Mouse (Mus musculus) kidney, adult 2 months (tissue): ENCODE results near the gene Nfkb2. TPM values are rescaled to one million over a fixed set of nuclear protein-coding genes. Genes with fewer than 3 reads are reported as not detected.

Source experiments
- DNase-seq: peaks from one replicate; pipeline ENCODE4 v3.0.0; 2021
- H3K27ac ChIP-seq: fragments of 200-500 bp; 2 replicates; pipeline ENCODE4 v1.5.1; 2012; ENCODE audit warnings: low read depth, low read length, control low read depth, inconsistent platforms; ENCODE audit not compliant: insufficient read depth
- H3K27me3 ChIP-seq: fragments of 200-500 bp; replicated peaks from 2 replicates; pipeline ENCODE4 v1.6.1; 2012; ENCODE audit warnings: mild to moderate bottlenecking, moderate library complexity, low read length, inconsistent platforms; ENCODE audit not compliant: control insufficient read depth, insufficient read depth
- H3K36me3 ChIP-seq: fragments of 200-500 bp; 2 replicates; pipeline ENCODE4 v1.6.1; 2012; ENCODE audit warnings: mild to moderate bottlenecking, moderate library complexity, low read length, inconsistent platforms; ENCODE audit not compliant: control insufficient read depth, insufficient read depth
- H3K4me1 ChIP-seq: fragments of 200-500 bp; 2 replicates; pipeline ENCODE4 v1.6.1; 2011; ENCODE audit warnings: low read length; ENCODE audit not compliant: control insufficient read depth, insufficient read depth
- H3K4me3 ChIP-seq: fragments of 200-500 bp; 2 replicates; pipeline ENCODE4 v1.5.1; 2011; ENCODE audit warnings: mild to moderate bottlenecking, low read depth, low read length, control low read depth; ENCODE audit not compliant: insufficient read depth
- CTCF ChIP-seq: fragments of 200-500 bp; conservative IDR thresholded peaks from 2 replicates; pipeline ENCODE4 v1.5.1; 2011; ENCODE audit warnings: low read depth, mild to moderate bottlenecking, control low read depth, low read length, moderate library complexity, mixed read lengths; ENCODE audit not compliant: insufficient read depth, insufficient read length
- POLR2A ChIP-seq: fragments of 200-500 bp; IDR thresholded peaks from one replicate; pipeline ENCODE4 v1.6.1; 2011; ENCODE audit warnings: low read depth, low read length, control low read depth
- WGBS: fragments of 180-500 bp; shearing (Covaris S2); methylation state at CpG from one replicate; pipeline ENCODE4 v1.1.7; 2018; 5-methylcytosine and 5-hydroxymethylcytosine counted together
- polyA plus RNA-seq: library from polyadenylated mRNA; depleted of rRNA; stranded (reverse); fragments of >200 nt; gene quantifications from 2 replicates; pipeline ENCODE4 v1.2.3, GENCODE M21; 2012

The Nfkb2 gene
- polyA plus RNA-seq, 1 experiment, result 25.4 TPM

DNA sequence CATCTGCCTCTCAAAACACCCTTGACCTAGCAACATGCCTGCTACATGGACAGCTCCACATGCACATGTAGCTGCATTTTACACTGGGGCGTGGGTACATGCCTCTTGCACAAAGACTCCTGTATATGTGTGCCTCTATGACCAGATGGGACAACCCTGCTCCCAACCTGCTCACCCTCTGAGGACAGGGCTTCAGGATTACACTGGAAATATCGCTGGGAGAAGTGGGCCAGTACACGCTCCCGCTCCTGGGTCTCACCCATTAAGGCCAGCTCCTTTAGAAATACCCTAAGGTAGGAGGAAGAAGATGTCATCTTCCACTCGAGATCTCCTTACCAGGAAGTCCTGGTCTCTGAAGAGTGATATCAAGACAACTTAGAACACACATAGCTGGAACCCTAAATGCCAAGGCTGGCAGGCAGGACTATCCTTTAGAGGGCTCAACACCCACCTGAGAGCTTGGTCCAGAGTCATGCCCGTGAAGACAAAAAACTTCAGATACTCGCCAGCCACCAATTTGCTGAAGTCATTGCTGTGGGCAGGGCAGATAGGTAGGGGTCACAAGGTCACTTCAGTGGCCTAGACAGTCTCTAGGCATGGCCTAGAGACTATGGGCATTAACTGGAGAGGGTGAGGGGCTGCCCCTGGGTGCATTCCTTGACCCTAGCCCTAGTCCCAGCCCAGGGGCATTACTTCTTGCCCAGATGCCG lies 16.1 kb downstream of the Nfkb2 start:
- TF ChIP-seq CTCF, result no peak
- no peak for TF ChIP-seq POLR2A
- H3K4me1 ChIP-seq, result no peaks in the 10 kb centered on the region
- H3K36me3 ChIP-seq, result no peaks in the 10 kb centered on the region
- 79% methylated on average over 8 of the region's 8 CpGs for WGBS
- DNase-seq, result no peak
- H3K27me3 ChIP-seq, result no peaks in the 10 kb centered on the region
- H3K4me3 ChIP-seq, result no peak overlapping the region
- H3K27ac ChIP-seq, result no peak overlapping the region

DNA sequence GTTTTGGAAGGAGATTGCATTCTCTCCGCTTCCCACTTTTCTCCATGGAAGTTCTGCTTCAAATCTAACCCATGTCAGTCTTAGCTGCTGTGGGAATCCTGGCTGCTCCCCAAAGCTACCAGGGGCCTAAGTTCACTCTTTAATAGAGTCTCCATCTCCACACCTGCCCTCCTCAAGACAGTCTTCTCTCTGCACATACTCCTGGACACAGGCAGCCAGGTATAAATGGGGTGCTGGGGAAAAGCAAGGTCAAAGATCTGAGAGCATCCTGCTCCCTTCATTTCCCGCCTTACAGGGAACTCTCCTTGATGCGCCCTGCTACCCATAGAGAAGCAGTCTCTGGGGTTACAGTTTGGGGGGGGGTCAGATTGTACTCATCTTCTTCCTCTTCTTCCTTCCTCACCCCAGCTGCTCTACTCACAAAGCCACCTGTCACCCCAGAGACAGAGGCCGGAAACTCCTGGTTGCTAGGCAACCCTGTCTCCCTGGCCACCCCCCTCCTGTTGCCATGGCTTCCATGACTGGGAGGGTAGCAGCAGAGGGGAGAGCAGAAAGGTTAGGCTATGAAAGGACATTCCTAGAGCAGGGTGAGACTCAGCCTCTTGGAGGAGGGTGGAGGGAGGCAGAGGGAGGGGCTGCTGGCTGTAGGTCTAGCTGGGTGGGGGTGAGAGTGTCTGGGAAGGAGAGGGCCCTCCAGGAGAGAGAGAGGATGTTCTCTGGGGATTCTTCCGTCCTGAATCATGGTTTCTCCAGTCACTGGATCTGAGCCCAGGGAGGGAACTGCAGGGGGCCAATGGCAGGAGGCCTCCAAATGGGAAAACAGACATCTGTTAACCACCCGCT lies 17.2 kb downstream of the Nfkb2 start:
- no peak for DNase-seq
- H3K27ac ChIP-seq, result no peak overlapping the region
- TF ChIP-seq POLR2A (no peak), CTCF (no peak)
- H3K4me3 ChIP-seq, result no peak overlapping the region
- H3K27me3 ChIP-seq, result no peaks in the 10 kb centered on the region
- WGBS, result 41% methylated on average over 6 of the region's 6 CpGs
- H3K4me1 ChIP-seq, result no peaks in the 10 kb centered on the region
- H3K36me3 ChIP-seq, result no peaks in the 10 kb centered on the region

DNA sequence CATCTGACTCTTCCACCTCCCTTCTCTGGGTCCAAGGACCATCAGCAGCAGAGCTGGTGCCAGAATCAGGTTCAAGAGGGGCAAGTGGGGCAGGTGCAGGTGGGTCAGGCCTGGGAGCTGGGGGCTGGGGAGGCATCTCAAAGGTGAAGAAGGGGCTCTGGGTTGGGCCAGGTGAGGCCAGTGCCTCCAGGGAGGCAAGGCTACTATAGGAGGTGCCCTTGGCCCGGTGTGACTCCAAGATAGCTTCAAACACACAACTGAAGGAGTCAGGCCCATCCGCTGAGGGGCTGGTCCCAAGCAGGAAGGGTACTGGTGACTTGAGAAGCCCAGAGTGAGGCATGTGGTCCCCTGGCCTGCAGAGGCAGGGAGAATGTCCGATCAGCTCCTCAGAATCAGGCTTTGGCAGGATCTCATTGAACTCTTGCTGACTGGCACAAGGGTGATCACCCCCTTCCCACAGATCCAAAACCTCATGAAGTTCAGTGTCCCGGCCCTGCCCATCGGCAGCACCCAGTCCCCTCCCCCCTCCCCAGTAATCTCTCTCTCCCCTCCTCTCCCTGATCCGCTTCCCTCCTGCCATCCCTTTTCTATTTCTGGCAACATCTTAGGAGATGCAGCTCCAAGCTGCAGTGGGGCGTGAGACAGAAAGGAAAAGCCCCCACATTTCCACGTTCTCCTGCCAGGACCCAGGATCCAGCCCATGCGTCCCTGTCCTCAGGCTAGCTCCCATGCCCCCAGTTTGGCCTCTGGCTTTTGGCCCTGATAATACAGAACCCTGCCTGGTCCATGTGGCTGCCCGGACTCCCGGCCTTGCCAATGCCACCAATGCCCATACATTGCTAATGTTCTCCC lies 18.2 kb downstream of the Nfkb2 start:
- 63% methylated on average over 11 of the region's 11 CpGs for WGBS
- no peaks in the 10 kb centered on the region for H3K27me3 ChIP-seq
- H3K4me1 ChIP-seq, result peaks cover 4% of the 10 kb centered on the region; the same call in 1 of the 2 replicates

DNA sequence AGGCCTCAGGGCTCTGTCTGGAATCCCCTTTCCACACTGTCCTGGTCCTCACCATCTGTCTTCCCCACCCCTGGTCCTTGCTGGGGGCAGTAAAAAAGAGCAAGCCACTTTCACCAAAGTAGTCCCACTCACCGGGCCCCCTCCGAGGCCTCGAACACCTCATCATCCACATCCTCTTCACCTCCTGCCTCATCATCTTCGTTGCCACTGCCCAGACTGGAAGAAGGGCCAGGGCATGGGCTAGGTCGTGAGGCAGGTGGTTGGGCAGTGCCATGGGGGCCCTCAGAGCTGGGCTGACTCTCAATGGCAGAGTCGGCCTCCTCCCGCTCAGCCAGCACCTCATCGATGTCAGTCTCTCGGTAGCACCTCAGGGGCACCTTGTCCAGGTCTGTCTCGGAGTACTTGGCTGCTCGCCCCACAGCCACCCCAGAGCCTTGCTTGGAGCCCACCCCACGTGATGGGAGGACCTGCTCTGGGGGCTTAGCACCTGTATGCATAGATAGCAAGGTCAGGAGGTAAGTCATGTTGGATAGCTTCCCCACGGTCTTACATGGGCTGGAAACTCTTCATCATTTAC lies 19.0 kb downstream of the Nfkb2 start:
- no peaks in the 10 kb centered on the region for H3K27me3 ChIP-seq
- no peak overlapping the region for H3K4me3 ChIP-seq
- DNase-seq, result no peak
- WGBS, result 72% methylated on average over 13 of the region's 13 CpGs
- no peak for TF ChIP-seq POLR2A
- no peaks in the 10 kb centered on the region for H3K36me3 ChIP-seq
- peaks cover 6% of the 10 kb centered on the region; the same call in 1 of the 2 replicates for H3K4me1 ChIP-seq
- no peak overlapping the region for H3K27ac ChIP-seq

More for the DNA sequence above, 18.2 kb downstream of the Nfkb2 start:
- Histone ChIP-seq H3K4me3 (no peak overlapping the region), H3K36me3 (no peaks in the 10 kb centered on the region), H3K27ac (no peak overlapping the region)
- no peak for TF ChIP-seq CTCF
- no peak for TF ChIP-seq POLR2A
- DNase-seq, result no peak

DNA sequence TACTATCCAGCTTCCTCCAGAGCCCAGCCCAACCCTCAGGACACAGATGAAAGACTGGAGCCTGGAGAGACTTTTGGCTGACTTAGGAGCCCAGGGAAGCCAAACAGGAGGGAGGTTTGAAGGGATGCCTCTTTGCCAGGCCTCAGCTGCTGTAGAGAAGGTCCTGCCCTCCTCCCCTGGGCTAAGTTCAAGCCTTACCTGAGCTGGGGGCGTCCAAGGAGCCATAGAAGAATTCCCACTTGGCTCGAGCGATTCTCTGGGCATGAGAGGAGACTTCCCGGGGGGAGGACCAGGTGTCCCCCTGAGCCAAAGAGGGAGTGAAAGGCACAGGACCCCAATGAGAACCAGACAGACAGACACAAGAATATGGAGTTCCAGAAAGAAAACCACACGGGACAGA lies 19.6 kb downstream of the Nfkb2 start:
- Histone ChIP-seq H3K4me1 (peaks cover 6% of the 10 kb centered on the region; the same call in 1 of the 2 replicates), H3K27me3 (no peaks in the 10 kb centered on the region), H3K27ac (no peak overlapping the region), H3K4me3 (no peak overlapping the region), H3K36me3 (no peaks in the 10 kb centered on the region)
- WGBS, result 64% methylated on average over 5 of the region's 5 CpGs
- no peak for DNase-seq
- no peak for TF ChIP-seq CTCF
- no peak for TF ChIP-seq POLR2A

DNA sequence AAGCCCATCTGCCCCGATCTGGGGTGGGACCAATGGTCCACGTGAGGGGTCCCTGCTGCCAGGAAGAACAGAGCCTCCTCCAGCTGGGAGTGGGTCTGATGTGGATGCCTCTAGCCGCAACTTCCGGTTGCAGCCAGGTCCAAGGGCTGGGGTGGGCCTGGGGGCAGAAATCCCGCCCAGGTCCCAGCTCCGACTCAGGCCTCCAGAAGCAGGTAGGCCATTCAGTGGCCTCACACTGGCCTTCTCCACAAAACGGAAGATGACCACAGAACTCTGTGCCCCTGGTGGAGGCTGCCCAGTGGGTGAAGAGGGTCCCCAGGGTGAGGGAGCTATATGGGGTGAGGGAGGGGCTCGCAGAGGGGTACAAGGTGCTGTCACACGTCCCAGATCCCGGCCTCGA lies 20.2 kb downstream of the Nfkb2 start:
- Histone ChIP-seq H3K36me3 (no peaks in the 10 kb centered on the region), H3K27ac (no peak overlapping the region), H3K27me3 (no peaks in the 10 kb centered on the region), H3K4me1 (peaks cover 6% of the 10 kb centered on the region; the same call in 1 of the 2 replicates), H3K4me3 (no peak overlapping the region)
- DNase-seq, result no peak
- 69% methylated on average over 11 of the region's 11 CpGs for WGBS
- TF ChIP-seq POLR2A (no peak), CTCF (no peak)

DNA sequence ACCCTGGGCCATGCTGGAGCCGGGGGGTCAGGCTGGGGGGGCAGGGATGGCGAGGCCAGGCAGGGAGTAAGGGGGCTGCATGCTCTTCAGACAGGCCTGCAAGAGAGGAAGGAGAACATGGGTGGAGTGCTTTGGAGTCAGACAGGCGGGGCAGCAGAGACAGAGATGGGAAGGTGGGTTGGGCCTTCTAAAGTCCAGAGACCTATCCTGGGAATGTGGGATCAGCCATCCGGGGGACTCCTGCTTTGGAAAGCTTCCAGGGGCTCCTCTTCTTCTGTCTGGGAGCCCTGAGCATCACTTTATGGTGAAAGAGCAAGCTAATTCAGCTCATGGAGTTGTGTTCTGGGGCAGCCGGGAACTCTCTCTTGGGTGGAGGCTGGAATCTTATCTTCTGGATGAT lies 20.8 kb downstream of the Nfkb2 start:
- peaks cover 6% of the 10 kb centered on the region; the same call in 1 of the 2 replicates for H3K4me1 ChIP-seq
- H3K27ac ChIP-seq, result no peak overlapping the region
- H3K36me3 ChIP-seq, result no peaks in the 10 kb centered on the region
- TF ChIP-seq POLR2A (no peak), CTCF (no peak)
- 71% methylated on average over 5 of the region's 5 CpGs for WGBS
- H3K27me3 ChIP-seq, result no peaks in the 10 kb centered on the region
- no peak overlapping the region for H3K4me3 ChIP-seq
- no peak for DNase-seq
